Mouse (Mus musculus) stomach, adult 2 months (tissue): ENCODE measurements around the gene Sppl2c. TPM values are rescaled to one million over a fixed set of nuclear protein-coding genes. Genes with fewer than 3 reads are reported as not detected.

ENCODE experiments used
- polyA plus RNA-seq: library from polyadenylated mRNA; depleted of rRNA; stranded (reverse); fragments of >200 nt; gene quantifications from 2 replicates; pipeline ENCODE4 v1.2.3, GENCODE M21; 2012; rRNA removed

Sppl2c gene
- not detected in 2 replicates for polyA plus RNA-seq

DNA sequence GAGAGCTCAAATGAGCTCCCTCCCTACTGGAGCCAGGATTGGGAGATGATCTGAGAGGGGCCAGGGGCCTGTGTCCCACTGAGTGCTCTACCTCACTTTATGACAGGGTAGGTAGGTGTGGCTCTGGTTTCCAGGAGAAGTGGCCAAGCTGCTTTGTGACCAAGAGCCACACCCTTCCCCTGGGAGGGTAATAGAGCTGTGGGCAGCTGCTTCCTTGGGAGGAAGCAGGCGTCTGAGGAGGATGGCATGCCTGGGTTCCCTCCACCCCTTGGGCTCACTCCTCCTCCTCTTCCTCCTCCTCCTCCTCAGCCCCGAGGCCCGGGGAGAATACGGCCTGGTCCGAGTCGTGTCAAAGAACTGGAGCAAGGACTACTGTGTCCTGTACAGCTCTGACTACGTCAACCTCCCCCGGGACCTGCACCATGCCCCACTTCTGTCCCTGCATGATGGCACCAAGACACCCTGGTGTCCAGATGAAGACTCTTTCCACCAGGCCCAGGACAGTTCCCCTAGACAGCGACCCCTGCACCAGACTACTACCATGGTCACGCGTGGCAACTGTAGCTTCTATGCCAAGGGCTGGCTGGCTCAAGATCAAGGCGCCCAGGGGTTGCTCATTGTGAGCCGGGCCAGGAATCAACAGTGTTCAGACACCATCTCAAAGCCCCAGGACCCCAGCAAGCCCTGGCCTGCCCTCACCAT lies at the start of gene Sppl2c:
Gene Sppl2c, plus strand, starts transcription at position 193 of the 702 bp plus-strand sequence.

DNA sequence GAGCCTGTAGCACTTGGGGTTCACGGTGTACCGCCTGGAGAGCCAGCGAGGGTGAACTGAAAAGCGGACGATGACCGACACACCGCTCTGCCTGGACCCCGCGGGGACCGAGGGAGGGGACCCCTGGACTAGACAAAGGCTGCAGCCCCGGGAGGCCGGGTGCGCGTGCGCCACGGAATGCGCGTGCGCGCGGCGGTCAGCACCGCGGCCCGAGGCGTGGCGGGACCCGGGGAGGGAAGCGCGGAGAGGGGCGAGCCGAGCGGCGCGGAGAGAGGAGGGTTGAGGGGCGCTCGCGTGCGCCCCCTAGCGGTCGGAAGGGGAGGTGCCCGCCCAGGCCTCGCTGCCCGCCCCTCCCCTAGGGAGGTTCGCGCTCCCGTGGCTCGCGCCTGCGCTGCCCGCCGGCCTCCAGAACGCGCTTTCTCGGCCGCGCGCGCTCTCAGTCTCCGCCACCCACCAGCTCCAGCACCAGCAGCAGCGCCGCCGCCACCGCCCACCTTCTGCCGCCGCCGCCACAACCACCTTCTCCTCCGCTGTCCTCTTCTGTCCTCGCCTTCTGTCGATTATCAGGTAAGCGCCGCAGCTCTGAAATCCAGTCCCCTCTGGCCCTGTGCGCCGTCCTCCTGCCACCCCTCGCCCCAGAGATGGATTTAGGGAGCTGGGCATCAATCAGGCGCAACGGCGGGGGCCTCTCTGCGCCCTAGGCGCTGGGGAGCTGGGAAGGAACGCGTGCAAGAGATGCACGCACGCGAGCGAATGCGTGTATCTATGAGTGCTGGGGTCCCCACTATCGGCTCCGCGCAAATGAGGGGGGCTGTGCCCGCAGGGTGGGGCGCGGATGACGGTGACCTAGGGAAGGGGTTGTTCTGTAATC lies 45.1 kb downstream of the Sppl2c start, which contains the start of gene Mapt:
Gene Mapt, plus strand, starts transcription at position 350 of the 871 bp plus-strand sequence.

Other genes starting within 250 kb of the Sppl2c start
- gene Nsf, start 232.3 kb upstream of the Sppl2c start, polyA plus RNA-seq, result 14.0 and 15.4 TPM in 2 replicates
- 1.8 and 2.0 TPM in 2 replicates for gene Arf2, start 219.6 kb upstream of the Sppl2c start, polyA plus RNA-seq
- 0.04 TPM in 1 of 2 replicates, not detected in the other for gene Crhr1, start 53.5 kb upstream of the Sppl2c start, polyA plus RNA-seq
- gene Mapt, start 45.1 kb downstream of the Sppl2c start, polyA plus RNA-seq, result 0.69 and 0.87 TPM in 2 replicates